Mouse (Mus musculus) layer of hippocampus, postnatal 25 days (tissue): Measurements from ENCODE around the gene Mapk10. TPM values are rescaled to one million over a fixed set of nuclear protein-coding genes. Genes with fewer than 3 reads are reported as not detected.
"Not testable (repeated sequence)": the region's sequence is repeated elsewhere in the genome, so short reads cannot be mapped to it uniquely, and the experiment has no call there.

ENCODE experiments used
- DNase-seq, 2 experiments: peaks; one replicate each; pipeline ENCODE4 v3.0.0; 2022; ENCODE audit warnings: mixed read lengths in 2 of 2, low spot score in 1 of 2; ENCODE audit errors: extremely low spot score in 1 of 2
- total RNA-seq, 2 experiments: library from RNA; stranded (reverse); gene quantifications; 2 replicates each; pipeline ENCODE4 v1.2.3; 2021

Gene Mapk10
- total RNA-seq, 2 experiments from 2014 or later: 423 to 463 TPM

GRCm38 (mm10) chr5:102888482-102889162 is 322.5 kb downstream of the Mapk10 start:
- no peak for DNase-seq

GRCm38 (mm10) chr5:102875628-102876027 is 335.5 kb downstream of the Mapk10 start:
- DNase-seq: no peak

- peak in 1 of 2 experiments; percentile 52 for DNase-seq
Observed at GRCm38 (mm10) chr5:102874605-102875298, 336.4 kb downstream of the Mapk10 start.

- not testable (repeated sequence) for DNase-seq
Observed at GRCm38 (mm10) chr5:102872996-102873395, 338.1 kb downstream of the Mapk10 start.

GRCm38 (mm10) chr5:102868196-102868595 is 342.9 kb downstream of the Mapk10 start:
- no peak for DNase-seq

- DNase-seq: no peak
Observed at GRCm38 (mm10) chr5:102859749-102860148, 351.4 kb downstream of the Mapk10 start.

GRCm38 (mm10) chr5:102858047-102858446 is 353.1 kb downstream of the Mapk10 start:
- no peak for DNase-seq

Other genes starting within 250 kb of the Mapk10 start
- gene Ptpn13, start 213.9 kb upstream of the Mapk10 start, total RNA-seq: 10 to 100 TPM in 1 of 2 experiments, 1 to 10 TPM in 1; 8.3 to 10.8 TPM